Mouse (Mus musculus): ENCODE measurements at regions not wholly inside any gene's neighbourhood (a gene's known extent, or its start where the extent isn't known, plus 50 kb on each side); places are given as distances from the start of the nearest gene placed in this dataset.

- CTCF ChIA-PET, result no interaction called here
Measured at GRCm38 (mm10) chr10:84024901-84025300, 302.2 kb downstream of the 1500009L16Rik start.

DNA sequence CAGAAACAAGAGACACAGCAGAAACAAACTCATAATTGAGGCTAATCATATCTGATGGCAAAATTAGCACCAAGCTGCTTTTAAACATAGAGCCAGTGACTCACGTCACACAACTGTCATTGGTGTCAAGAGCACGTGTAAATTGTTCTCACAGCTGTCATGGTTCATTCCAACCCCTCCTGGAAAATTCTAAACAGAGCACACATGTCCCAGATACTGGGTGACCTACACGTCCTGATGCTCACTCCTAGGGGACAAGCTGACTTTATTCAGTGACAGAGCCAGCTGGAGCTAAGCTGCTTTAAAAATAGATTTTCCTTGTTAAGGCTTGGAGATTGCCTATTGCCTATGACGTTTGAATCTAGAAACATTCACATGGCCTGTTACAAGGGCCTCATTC lies 304.1 kb downstream of the 1500009L16Rik start:
- CTCF ChIA-PET, result interaction anchor here (0.8 kb wide), 1 partner anchor 47 kb away, joined by 3 read pairs; no protein-coding TSS in a partner anchor

- CTCF ChIA-PET, result no interaction called here
Measured at GRCm38 (mm10) chr10:84036131-84036877, 313.6 kb downstream of the 1500009L16Rik start.

- CTCF ChIA-PET, result no interaction called here
Measured at GRCm38 (mm10) chr10:84048706-84049105, 326.0 kb downstream of the 1500009L16Rik start.

GRCm38 (mm10) chr10:84052696-84053095 lies 330.0 kb downstream of the 1500009L16Rik start:
- CTCF ChIA-PET, result no interaction called here

DNA sequence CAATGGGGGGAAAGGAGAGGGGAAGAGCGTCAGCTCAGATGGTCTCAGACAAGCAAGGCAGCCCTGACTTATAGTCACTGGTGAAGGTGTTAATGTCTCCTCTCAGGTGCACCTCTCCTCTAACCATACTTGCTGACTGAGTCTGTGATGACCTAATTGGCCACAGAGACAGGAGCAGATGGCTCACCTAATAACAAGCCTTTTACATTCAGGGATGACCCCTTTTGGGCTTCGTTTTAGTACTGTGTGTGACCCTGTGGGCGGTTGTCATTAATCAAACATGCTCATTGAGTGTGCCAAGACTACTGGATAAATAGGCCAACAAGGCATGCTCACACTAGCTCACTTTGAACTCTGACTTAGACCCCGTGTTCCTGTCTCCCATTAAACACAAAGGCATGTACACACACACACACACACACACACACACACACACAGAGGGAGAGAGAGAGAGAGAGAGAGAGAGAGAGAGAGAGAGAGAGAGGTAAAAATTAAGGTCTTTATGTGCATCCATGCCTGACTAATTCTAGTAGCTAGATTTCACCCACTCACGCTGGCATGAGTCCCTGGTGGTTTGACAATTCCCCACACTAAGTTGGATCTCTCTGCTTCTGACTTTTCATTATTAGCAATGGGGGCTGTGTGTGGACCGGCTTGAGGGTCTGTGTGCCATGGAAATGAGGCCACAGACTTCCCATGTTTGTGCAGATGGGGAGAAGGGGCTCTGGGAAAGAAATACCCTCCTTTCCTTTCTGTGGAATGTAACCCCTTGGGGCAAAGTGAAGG lies 332.1 kb downstream of the 1500009L16Rik start:
- CTCF ChIA-PET, result no interaction called here

DNA sequence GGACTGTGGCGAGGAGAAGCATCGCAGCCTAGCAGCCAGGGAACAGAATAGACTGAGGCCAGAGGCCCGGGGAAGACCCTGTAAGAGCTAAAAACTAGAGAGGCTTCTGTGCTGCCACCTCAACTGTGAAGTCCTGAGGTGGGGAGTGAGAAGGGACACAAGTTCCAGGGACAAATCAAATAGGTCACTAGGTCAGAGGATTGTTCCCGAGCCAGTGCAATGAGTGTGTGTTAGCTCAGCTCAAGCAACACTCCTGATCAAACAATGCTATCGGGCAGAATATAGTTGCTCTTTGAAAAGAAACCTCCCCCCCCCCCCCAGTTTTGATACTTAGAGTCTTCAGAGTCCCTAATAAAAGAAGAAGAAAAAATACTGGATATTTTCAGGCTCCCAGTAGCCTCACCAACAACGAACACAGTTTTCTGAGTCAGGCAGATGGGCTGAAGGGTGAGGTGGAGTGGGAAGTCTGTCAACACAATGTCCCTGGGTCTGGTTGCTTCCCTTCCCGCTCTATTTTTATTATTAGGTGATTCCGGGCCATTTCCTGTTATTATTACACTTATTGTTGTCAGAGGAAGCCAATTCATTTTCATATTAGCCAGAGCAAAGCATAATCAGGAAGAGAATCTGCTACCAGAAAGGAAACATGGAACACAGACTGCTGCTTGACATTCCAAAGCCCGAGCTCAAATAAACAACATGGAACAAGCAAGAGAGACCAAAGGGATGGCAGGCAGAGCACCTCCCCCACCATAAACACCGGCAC lies 332.9 kb downstream of the 1500009L16Rik start:
- CTCF ChIA-PET, result no interaction called here

- CTCF ChIA-PET, result no interaction called here
Measured at GRCm38 (mm10) chr10:84056323-84057169, 333.9 kb downstream of the 1500009L16Rik start.

- CTCF ChIA-PET, result no interaction called here
Measured at GRCm38 (mm10) chr10:84058301-84058700, 335.6 kb downstream of the 1500009L16Rik start.

DNA sequence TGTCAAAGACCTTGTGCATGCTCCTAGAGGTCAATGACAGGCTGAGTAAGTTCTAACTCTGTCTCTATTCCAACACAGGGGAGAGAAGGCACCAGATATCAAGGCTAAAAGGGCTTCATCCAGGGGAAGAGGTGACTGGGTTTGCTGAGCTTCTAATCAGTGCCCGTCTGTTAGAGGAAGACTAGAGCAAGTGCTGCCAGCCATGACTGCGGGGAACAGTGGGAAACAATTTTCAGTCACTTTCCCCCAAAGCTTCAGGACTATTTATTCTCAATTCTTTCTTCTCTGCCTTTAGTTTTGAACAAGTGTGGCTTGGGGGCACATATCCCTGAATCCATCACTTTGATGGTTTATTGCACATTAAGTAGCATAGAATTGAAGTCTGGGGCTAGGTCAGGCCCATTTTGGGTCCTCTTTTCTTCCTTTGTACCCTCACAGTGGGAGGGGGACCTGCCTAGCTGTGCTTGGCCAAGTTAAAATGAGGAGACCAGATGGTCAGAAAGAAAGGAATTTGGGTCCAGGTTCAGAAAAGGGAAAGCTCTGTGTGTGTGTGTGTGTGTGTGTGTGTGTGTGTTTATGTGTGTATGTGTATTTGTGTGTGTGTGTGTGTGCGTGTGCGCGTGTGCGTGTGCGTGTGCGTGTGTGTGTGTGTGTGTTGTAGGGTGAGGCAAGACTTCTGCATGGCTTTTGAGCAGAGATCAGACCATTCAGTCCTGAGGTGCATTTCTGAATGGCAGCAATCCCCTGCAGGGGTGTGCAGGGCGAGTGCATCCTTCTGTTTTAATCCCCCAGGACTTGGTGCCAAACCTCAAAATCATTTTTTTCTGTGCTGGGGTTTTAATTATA lies 337.2 kb downstream of the 1500009L16Rik start:
- CTCF ChIA-PET, result no interaction called here

- CTCF ChIA-PET, result no interaction called here
Measured at GRCm38 (mm10) chr10:84060492-84061218, 338.0 kb downstream of the 1500009L16Rik start.

- CTCF ChIA-PET, result no interaction called here
Measured at GRCm38 (mm10) chr10:84067052-84067650, 344.5 kb downstream of the 1500009L16Rik start.

- CTCF ChIA-PET, result no interaction called here
Measured at GRCm38 (mm10) chr10:84069806-84070205, 347.1 kb downstream of the 1500009L16Rik start.

GRCm38 (mm10) chr10:84072866-84073483 lies 350.3 kb downstream of the 1500009L16Rik start:
- CTCF ChIA-PET, result interaction anchor here (0.5 kb wide), 1 partner anchor 46 kb away, joined by 3 read pairs; no protein-coding TSS in a partner anchor

- CTCF ChIA-PET, result no interaction called here
Measured at GRCm38 (mm10) chr10:84075581-84075980, 352.9 kb downstream of the 1500009L16Rik start.

DNA sequence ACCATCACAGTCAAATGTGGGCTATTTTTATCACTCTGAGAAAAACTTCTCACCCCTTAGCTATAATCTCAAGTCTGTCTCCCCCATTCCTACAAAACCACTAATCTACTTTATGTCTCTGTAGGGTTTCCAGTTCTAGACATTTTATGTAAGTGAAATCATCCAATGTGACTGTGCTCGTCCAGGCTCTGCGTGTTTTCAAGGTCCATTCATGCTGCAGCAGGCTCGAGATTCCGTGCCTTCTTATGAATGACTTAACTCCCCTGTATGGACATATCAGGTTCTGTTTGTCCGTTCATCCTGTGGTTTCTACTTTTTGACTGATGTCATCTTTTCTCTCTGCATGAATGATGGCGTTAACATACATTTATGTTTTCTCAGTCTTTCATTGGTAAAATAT lies 357.6 kb downstream of the 1500009L16Rik start:
- CTCF ChIA-PET, result no interaction called here

GRCm38 (mm10) chr10:84081673-84082072 lies 358.7 kb downstream of the Nuak1 start:
- CTCF ChIA-PET, result no interaction called here

- CTCF ChIA-PET, result no interaction called here
Measured at GRCm38 (mm10) chr10:84087528-84087927, 352.9 kb downstream of the Nuak1 start.

GRCm38 (mm10) chr10:84087929-84088328 lies 352.5 kb downstream of the Nuak1 start:
- CTCF ChIA-PET, result no interaction called here

All from spleen, embryonic (tissue).